Mouse (Mus musculus) hindlimb bud, embryonic 11.5 days (tissue): ENCODE data around the gene Slc4a4.
"Not testable (repeated sequence)": the region's sequence is repeated elsewhere in the genome, so short reads cannot be mapped to it uniquely, and the experiment has no call there.

Experiments used
- DNase-seq: peaks from one replicate; pipeline ENCODE4 v3.0.0-alpha.2; 2012; ENCODE audit warnings: low read depth, low spot score; ENCODE audit errors: extremely low spot score

The Slc4a4 gene

GRCm38 (mm10) chr5:89068072-89068471 lies 181.5 kb downstream of the Slc4a4 start:
- DNase-seq, result no peak

- no peak for DNase-seq
These were observed 183.4 kb downstream of the Slc4a4 start for GRCm38 (mm10) chr5:89070051-89070450.

GRCm38 (mm10) chr5:89071957-89072356 lies 185.3 kb downstream of the Slc4a4 start:
- DNase-seq, result no peak

GRCm38 (mm10) chr5:89077711-89078110 lies 191.1 kb downstream of the Slc4a4 start:
- DNase-seq, result no peak

- DNase-seq, result no peak
These were observed 196.9 kb downstream of the Slc4a4 start for GRCm38 (mm10) chr5:89083476-89083875.

- no peak for DNase-seq
These were observed 201.3 kb downstream of the Slc4a4 start for GRCm38 (mm10) chr5:89087916-89088315.

GRCm38 (mm10) chr5:89088462-89088861 lies 201.8 kb downstream of the Slc4a4 start:
- no peak for DNase-seq

GRCm38 (mm10) chr5:89090131-89090530 lies 203.5 kb downstream of the Slc4a4 start:
- DNase-seq, result no peak

- no peak for DNase-seq
These were observed 209.8 kb downstream of the Slc4a4 start for GRCm38 (mm10) chr5:89096371-89096770.

- DNase-seq, result no peak
These were observed 210.7 kb downstream of the Slc4a4 start for GRCm38 (mm10) chr5:89097291-89097690.

GRCm38 (mm10) chr5:89098121-89098520 lies 211.5 kb downstream of the Slc4a4 start:
- no peak for DNase-seq

GRCm38 (mm10) chr5:89099886-89100285 lies 213.3 kb downstream of the Slc4a4 start:
- no peak for DNase-seq

GRCm38 (mm10) chr5:89102560-89102959 lies 215.9 kb downstream of the Slc4a4 start:
- DNase-seq, result no peak

- no peak for DNase-seq
These were observed 218.7 kb downstream of the Slc4a4 start for GRCm38 (mm10) chr5:89105346-89105745.

- no peak for DNase-seq
These were observed 219.6 kb downstream of the Slc4a4 start for GRCm38 (mm10) chr5:89106217-89106616.

GRCm38 (mm10) chr5:89108809-89109208 lies 222.2 kb downstream of the Slc4a4 start:
- DNase-seq, result no peak

GRCm38 (mm10) chr5:89109832-89110231 lies 223.2 kb downstream of the Slc4a4 start:
- no peak for DNase-seq

GRCm38 (mm10) chr5:89111987-89112386 lies 225.4 kb downstream of the Slc4a4 start:
- DNase-seq, result not testable (repeated sequence)

GRCm38 (mm10) chr5:89120881-89121280 lies 234.3 kb downstream of the Slc4a4 start:
- no peak for DNase-seq

- DNase-seq, result no peak
These were observed 236.8 kb downstream of the Slc4a4 start for GRCm38 (mm10) chr5:89123270-89123903.

GRCm38 (mm10) chr5:89128210-89128609 lies 241.6 kb downstream of the Slc4a4 start:
- no peak for DNase-seq

GRCm38 (mm10) chr5:89135776-89136175 lies 249.2 kb downstream of the Slc4a4 start:
- DNase-seq, result no peak

GRCm38 (mm10) chr5:89140070-89140469 lies 253.5 kb downstream of the Slc4a4 start:
- DNase-seq, result no peak
